Mouse (Mus musculus) embryonic facial prominence, embryonic 10.5 days (tissue): ENCODE data around the gene Aoc2. TPM values are rescaled to one million over a fixed set of nuclear protein-coding genes. Genes with fewer than 3 reads are reported as not detected.
A peak's percentile ranks its signal among the peaks of the same experiment; 100 is the strongest.

ENCODE experiments used
- DNase-seq: peaks from one replicate; pipeline ENCODE4 v3.0.0-alpha.2; 2017; ENCODE audit warnings: low spot score
- H3K27ac ChIP-seq: fragments of 300-500 bp; sonication (generic); replicated peaks from 2 replicates; pipeline ENCODE4 v1.5.1; 2016; ENCODE audit warnings: mild to moderate bottlenecking
- H3K27me3 ChIP-seq: fragments of 300-500 bp; sonication (generic); replicated peaks from 2 replicates; pipeline ENCODE4 v1.6.1; 2016; ENCODE audit warnings: low read depth, mild to moderate bottlenecking; ENCODE audit not compliant: poor library complexity, severe bottlenecking
- H3K36me3 ChIP-seq: fragments of 300-500 bp; sonication (generic); replicated peaks from 2 replicates; pipeline ENCODE4 v1.6.1; 2016; ENCODE audit warnings: mild to moderate bottlenecking, moderate library complexity
- H3K4me1 ChIP-seq: fragments of 300-500 bp; sonication (generic); 2 replicates; pipeline ENCODE4 v1.6.1; 2016
- H3K4me3 ChIP-seq: fragments of 300-500 bp; sonication (generic); 2 replicates; pipeline ENCODE4 v1.5.1; 2016; ENCODE audit warnings: mild to moderate bottlenecking, moderate library complexity
- H3K9me3 ChIP-seq: fragments of 300-500 bp; sonication (generic); 2 replicates; pipeline ENCODE4 v1.6.1; 2016; ENCODE audit warnings: mild to moderate bottlenecking
- WGBS: fragments of 180-500 bp; shearing (Covaris S2); methylation state at CpG from one replicate; pipeline ENCODE4 v1.1.7; 2016; 5-methylcytosine and 5-hydroxymethylcytosine counted together
- polyA plus RNA-seq: library from polyadenylated mRNA; unstranded; fragments of >200 nt; fragmentation: Nextera tagmentation; extraction: Ambion mirVana; gene quantifications from 2 replicates; pipeline ENCODE4 v1.2.1, GENCODE M21; 2016

Aoc2 gene
- polyA plus RNA-seq, 1 experiment from 2014 or later: 2.6 TPM

DNA sequence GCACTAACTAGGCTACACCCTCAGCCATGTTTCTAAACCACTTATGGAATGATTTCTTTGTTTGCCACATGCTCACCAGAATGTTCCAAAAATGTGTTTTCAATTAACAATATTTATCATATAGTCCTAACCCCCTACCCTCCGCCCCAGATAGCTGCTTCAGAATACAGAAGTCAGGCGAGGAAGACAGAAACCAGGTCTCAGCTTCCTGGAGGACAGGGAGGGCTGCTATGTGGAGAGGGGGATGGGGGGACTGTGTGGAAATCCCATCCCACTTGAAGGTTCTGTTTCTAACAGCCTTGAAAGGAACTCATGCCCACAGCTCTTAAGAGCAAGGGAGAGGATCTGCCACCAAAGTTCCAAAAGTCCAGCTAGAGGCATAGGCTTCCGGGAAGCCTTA is 24.4 kb downstream of the Aoc2 start:
- H3K27me3 ChIP-seq: no peaks in the 10 kb centered on the region
- H3K36me3 ChIP-seq: no peaks in the 10 kb centered on the region
- H3K27ac ChIP-seq: no peak overlapping the region
- peaks cover 15% of the 10 kb centered on the region for H3K4me1 ChIP-seq
- peaks cover 4% of the 10 kb centered on the region; the same call in 1 of the 2 replicates for H3K9me3 ChIP-seq
- 81% methylated on average over 3 of the region's 3 CpGs for WGBS
- no peak overlapping the region for H3K4me3 ChIP-seq
- no peak for DNase-seq

DNA sequence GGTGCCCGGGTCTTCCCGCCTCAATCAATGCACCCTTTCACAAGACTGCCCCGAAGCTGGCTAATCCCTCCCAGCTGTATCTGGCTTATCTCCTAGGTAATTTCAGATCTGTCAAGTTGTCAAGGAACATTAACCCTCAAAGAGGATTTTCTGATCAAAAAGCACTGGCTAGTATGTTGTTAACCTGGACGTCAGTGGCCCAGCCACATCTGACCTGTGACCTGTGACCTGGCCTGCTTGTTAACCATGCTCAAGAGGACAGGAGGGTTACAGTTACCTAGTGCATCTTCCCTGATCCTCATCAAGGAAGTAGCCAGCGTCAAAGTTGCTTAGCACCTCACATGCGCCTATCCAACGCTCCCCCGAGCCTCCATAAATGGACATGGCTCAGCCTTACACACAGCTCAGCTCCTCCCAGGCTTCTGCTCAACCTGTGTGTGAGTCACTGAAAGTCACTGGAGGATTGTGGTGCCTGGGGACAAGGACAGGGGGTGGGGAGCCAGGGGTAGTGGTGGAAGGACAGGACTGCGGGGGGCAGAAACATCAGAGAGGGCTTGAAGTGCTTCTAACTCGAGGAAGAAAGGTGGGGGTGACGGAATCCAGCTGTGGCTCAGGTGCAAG is 26.3 kb downstream of the Aoc2 start:
- Histone ChIP-seq H3K4me3 (no peak overlapping the region), H3K27ac (no peak overlapping the region), H3K9me3 (peaks cover 4% of the 10 kb centered on the region; the same call in 1 of the 2 replicates), H3K4me1 (peaks cover 15% of the 10 kb centered on the region), H3K27me3 (no peaks in the 10 kb centered on the region), H3K36me3 (no peaks in the 10 kb centered on the region)
- 56% methylated on average over 11 of the region's 11 CpGs for WGBS
- DNase-seq: no peak

GRCm38 (mm10) chr11:101351721-101352111 is 26.9 kb downstream of the Aoc2 start:
- H3K27ac ChIP-seq: no peak overlapping the region
- H3K27me3 ChIP-seq: no peaks in the 10 kb centered on the region
- WGBS: 65% methylated on average over 3 of the region's 3 CpGs
- peak; percentile 23 for DNase-seq
- no peaks in the 10 kb centered on the region for H3K36me3 ChIP-seq
- H3K4me3 ChIP-seq: no peak overlapping the region
- peaks cover 4% of the 10 kb centered on the region; the same call in 1 of the 2 replicates for H3K9me3 ChIP-seq
- H3K4me1 ChIP-seq: peaks cover 15% of the 10 kb centered on the region

DNA sequence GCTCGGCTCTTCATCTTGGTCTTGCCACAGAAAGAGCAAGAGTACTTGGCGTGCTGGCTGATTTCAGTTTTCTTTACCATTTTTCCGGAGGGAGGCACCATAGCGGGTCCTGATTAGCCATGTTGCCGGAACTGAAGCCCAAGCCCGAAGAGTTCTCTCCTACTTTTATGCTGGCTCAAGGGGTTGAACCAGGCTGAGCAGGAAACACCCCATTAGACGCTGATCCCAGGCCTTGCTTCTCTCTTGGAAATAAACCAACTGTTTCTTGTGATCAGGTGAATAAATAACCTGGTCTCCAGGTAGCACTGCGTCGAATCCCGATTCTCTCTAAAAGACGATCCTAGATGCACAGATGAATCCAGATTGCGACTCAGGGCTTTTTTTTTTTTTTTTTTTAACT is 28.6 kb downstream of the Aoc2 start:
- Histone ChIP-seq H3K27me3 (no peaks in the 10 kb centered on the region), H3K9me3 (peaks cover 4% of the 10 kb centered on the region; the same call in 1 of the 2 replicates), H3K27ac (no peak overlapping the region), H3K4me1 (peaks cover 15% of the 10 kb centered on the region), H3K4me3 (no peak overlapping the region), H3K36me3 (no peaks in the 10 kb centered on the region)
- DNase-seq: no peak
- WGBS: 91% methylated on average over 12 of the region's 12 CpGs

- no peaks in the 10 kb centered on the region for H3K36me3 ChIP-seq
- peaks cover 15% of the 10 kb centered on the region for H3K4me1 ChIP-seq
- no peak overlapping the region for H3K4me3 ChIP-seq
- DNase-seq: no peak
- no peaks in the 10 kb centered on the region for H3K27me3 ChIP-seq
- WGBS: 83% methylated on average over 5 of the region's 5 CpGs
- H3K27ac ChIP-seq: no peak overlapping the region
- H3K9me3 ChIP-seq: peaks cover 4% of the 10 kb centered on the region; the same call in 1 of the 2 replicates
Observed at GRCm38 (mm10) chr11:101354438-101355010, 29.7 kb downstream of the Aoc2 start.

DNA sequence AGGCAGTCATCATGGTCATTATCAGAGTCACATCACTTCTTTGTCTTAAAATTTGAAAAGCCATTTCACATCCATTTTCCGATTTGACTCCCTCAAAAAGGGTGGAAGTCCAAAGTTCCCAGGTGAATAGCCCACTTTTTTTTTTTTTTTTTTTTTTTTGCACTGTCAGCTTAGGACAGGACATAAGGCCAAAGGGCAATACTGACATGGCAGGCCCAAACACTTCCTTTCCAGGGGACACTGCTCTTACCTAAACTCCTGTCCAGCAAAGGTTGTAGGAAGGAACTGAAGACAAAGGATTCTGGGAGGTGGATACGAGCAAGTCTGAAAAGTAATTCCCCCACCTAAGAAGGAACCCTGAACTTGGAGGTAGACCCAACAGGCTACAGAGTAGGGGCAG is 31.1 kb downstream of the Aoc2 start:
- DNase-seq: no peak
- H3K9me3 ChIP-seq: no peaks in the 10 kb centered on the region
- H3K27ac ChIP-seq: no peak overlapping the region
- H3K36me3 ChIP-seq: no peaks in the 10 kb centered on the region
- H3K4me1 ChIP-seq: peaks cover 26% of the 10 kb centered on the region
- H3K27me3 ChIP-seq: no peaks in the 10 kb centered on the region; the same call in 1 of the 2 replicates
- no peak overlapping the region for H3K4me3 ChIP-seq
- WGBS: 89% methylated on average over 2 of the region's 2 CpGs

DNA sequence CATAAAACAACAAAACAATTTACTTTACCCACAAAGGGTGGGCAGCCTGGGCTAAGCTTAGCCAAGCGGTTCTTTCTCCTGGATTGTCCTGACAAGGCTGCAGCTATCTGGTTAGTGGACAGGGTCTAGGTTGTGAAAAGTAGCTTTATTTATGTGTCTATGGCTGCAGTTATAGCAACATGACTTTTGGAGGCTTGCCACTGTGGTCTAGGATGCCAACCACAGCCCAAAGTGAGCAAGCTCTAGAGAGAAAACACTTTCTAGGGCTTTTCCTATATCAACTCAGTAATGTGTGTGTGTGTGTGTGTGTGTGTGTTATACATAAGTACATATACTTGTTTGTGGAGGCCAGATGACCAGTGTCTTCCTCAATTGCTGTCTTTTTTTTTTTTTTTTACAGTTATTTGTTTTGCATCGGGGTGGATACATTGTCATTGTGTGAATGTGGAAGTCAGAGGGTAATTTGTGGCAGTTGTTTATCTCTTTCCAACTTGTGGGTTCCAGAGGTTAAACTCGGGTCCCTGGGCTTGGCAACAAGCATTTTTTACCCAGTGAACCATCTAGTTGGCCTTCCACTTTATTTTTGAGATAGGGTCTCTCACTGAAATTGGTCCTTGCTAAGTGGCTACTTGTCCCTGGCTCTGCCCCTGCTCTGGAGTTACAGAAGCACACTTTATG is 32.8 kb downstream of the Aoc2 start:
- no peak overlapping the region for H3K4me3 ChIP-seq
- no peaks in the 10 kb centered on the region for H3K36me3 ChIP-seq
- peaks cover 12% of the 10 kb centered on the region; the same call in 1 of the 2 replicates for H3K4me1 ChIP-seq
- no peak overlapping the region for H3K27ac ChIP-seq
- no peaks in the 10 kb centered on the region; the same call in 1 of the 2 replicates for H3K27me3 ChIP-seq
- H3K9me3 ChIP-seq: no peaks in the 10 kb centered on the region
- WGBS: 83% methylated on average over 3 of the region's 3 CpGs
- DNase-seq: no peak

DNA sequence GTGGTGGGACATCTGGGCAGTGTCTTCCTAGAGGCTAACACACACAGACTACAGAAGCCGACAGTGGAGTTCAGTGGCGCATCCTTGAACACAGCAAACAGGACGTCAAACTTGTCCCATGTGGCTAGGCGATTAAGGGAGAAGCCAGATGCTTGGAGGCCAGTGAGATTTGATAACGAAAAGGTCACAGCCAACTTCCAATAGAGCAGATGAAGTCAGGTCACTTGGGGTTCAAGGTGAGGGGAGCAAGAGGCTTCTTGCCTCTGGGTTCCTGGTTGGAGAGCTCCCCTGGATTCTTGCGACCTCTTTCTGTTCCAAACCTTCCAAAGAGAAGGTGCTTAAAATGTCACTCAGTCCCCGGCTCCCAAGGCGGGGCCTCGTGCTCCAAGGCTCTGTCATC is 34.9 kb downstream of the Aoc2 start:
- WGBS: 71% methylated on average over 9 of the region's 9 CpGs
- Histone ChIP-seq H3K27ac (peak overlapping the region; percentile 31; the same call in 1 of the 2 replicates), H3K36me3 (no peaks in the 10 kb centered on the region), H3K4me3 (no peak overlapping the region), H3K4me1 (peaks cover 12% of the 10 kb centered on the region; the same call in 1 of the 2 replicates), H3K27me3 (no peaks in the 10 kb centered on the region; the same call in 1 of the 2 replicates), H3K9me3 (no peaks in the 10 kb centered on the region)
- DNase-seq: no peak

- Histone ChIP-seq H3K4me3 (no peak overlapping the region), H3K27ac (no peak overlapping the region), H3K9me3 (no peaks in the 10 kb centered on the region), H3K36me3 (no peaks in the 10 kb centered on the region), H3K4me1 (peaks cover 12% of the 10 kb centered on the region; the same call in 1 of the 2 replicates), H3K27me3 (no peaks in the 10 kb centered on the region; the same call in 1 of the 2 replicates)
- no peak for DNase-seq
- WGBS: 47% methylated on average over 3 of the region's 3 CpGs
Observed at GRCm38 (mm10) chr11:101360651-101361113, 35.8 kb downstream of the Aoc2 start.

GRCm38 (mm10) chr11:101364531-101364931 is 39.7 kb downstream of the Aoc2 start:
- Histone ChIP-seq H3K27me3 (no peaks in the 10 kb centered on the region; the same call in 1 of the 2 replicates), H3K4me1 (peaks cover 12% of the 10 kb centered on the region; the same call in 1 of the 2 replicates), H3K4me3 (no peak overlapping the region), H3K9me3 (no peaks in the 10 kb centered on the region), H3K27ac (no peak overlapping the region), H3K36me3 (no peaks in the 10 kb centered on the region)
- DNase-seq: no peak
- 86% methylated on average over 5 of the region's 5 CpGs for WGBS

DNA sequence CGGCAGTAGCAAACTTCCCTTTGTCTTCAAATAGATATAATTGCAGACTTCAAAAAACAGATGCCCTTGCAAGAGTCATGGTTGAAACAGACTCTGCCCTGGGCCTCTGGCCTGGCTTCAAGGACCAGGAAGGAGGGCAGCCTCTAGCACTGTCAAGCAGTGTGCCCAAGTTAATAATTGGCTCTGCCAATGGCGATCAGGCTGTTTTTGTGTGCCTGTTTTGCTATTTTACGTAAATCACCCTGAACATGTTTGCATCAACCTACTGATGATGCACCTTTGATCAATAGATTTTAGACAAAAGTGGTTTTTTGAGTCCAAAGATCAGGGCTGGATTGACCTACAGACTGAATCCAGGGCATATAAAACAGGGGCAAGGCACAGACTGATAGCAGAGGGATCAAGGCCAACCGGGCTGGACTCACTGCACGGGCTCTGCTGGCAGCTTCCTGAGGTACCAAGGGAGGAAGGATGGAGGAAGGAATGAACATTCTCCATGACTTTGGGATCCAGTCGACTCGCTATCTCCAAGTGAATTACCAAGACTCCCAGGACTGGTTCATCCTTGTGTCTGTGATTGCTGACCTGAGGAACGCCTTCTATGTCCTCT is 42.6 kb downstream of the Aoc2 start, which contains the start of gene G6pc:
G6pc (plus strand) TSS at position 236 of the 610 bp plus-strand sequence.
- Histone ChIP-seq H3K4me1 (no peaks in the 10 kb centered on the region), H3K36me3 (no peaks in the 10 kb centered on the region), H3K27me3 (no peaks in the 10 kb centered on the region), H3K4me3 (no peak within 1 kb of the TSS), H3K27ac (no peak within 1 kb of the TSS), H3K9me3 (no peaks in the 10 kb centered on the region)
- no peak for DNase-seq
- 87% methylated on average over 8 of the region's 8 CpGs for WGBS

DNA sequence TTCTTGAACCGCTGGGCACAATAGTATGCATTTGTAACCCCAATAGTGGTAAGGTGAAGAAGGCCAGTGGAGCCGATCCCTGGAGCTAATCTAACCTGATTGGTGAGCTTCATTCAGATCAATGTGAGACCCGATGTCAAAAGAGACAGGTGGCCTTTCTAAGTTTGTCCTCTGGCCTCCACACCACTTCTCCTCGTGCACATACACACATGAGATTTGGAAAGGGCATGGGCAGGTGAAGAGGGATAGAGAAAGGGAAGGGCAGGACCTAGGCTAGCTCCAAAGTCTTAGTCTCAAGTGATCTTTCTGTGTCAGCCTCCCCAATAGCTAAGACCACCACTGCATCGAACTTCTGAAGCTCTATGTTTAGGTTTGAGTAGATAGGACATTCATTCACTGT is 45.3 kb downstream of the Aoc2 start:
- DNase-seq: no peak
- Histone ChIP-seq H3K9me3 (no peaks in the 10 kb centered on the region), H3K27me3 (no peaks in the 10 kb centered on the region), H3K36me3 (no peaks in the 10 kb centered on the region), H3K27ac (no peak overlapping the region), H3K4me3 (no peak overlapping the region), H3K4me1 (no peaks in the 10 kb centered on the region)
- WGBS: 78% methylated on average over 5 of the region's 5 CpGs
